Mouse (Mus musculus) heart, embryonic 14.5 days (tissue): ENCODE measurements around the gene Rbbp8nl. TPM values are rescaled to one million over a fixed set of nuclear protein-coding genes. Genes with fewer than 3 reads are reported as not detected.
A peak's percentile ranks its signal among the peaks of the same experiment; 100 is the strongest.

ENCODE experiments used
- ATAC-seq: fragments of 200-750 bp; cut with Nextera tagmentation; 2 replicates; pipeline ENCODE4 v1.8.0; 2017; ENCODE audit warnings: low read depth, moderate TSS enrichment; ENCODE audit not compliant: insufficient number of reproducible peaks, insufficient read depth, low FRiP score
- H3K27ac ChIP-seq, 2 experiments: fragments of 200-500 bp in 1 of 2; fragments of 300-500 bp in 1 of 2; sonication (generic) in 1 of 2; replicated peaks in 1 of 2; 2 replicates each; pipeline ENCODE4 v1.5.1; 2012 to 2014; ENCODE audit warnings: low read depth in 2 of 2, low read length in 2 of 2, control low read depth in 1 of 2, mild to moderate bottlenecking in 1 of 2, mixed read lengths in 1 of 2; ENCODE audit not compliant: control insufficient read depth in 1 of 2, insufficient read depth in 1 of 2
- H3K27me3 ChIP-seq: fragments of 300-500 bp; sonication (generic); 2 replicates; pipeline ENCODE4 v1.6.1; 2014; ENCODE audit warnings: mild to moderate bottlenecking, low read length, control low read depth; ENCODE audit not compliant: control insufficient read depth, insufficient read depth
- H3K36me3 ChIP-seq: fragments of 300-500 bp; sonication (generic); 2 replicates; pipeline ENCODE4 v1.6.1; 2014; ENCODE audit warnings: mild to moderate bottlenecking, control low read depth, low read length, mixed read lengths; ENCODE audit not compliant: control insufficient read depth, insufficient read depth
- H3K4me1 ChIP-seq, 2 experiments: fragments of 200-500 bp in 1 of 2; fragments of 300-500 bp in 1 of 2; sonication (generic) in 1 of 2; 2 replicates each; pipeline ENCODE4 v1.6.1; 2012 to 2014; ENCODE audit warnings: low read length in 2 of 2, control low read depth in 1 of 2, mixed read lengths in 1 of 2; ENCODE audit not compliant: control insufficient read depth in 2 of 2, insufficient read depth in 2 of 2
- H3K4me2 ChIP-seq: fragments of 300-500 bp; sonication (generic); 2 replicates; pipeline ENCODE4 v1.6.1; 2014; ENCODE audit warnings: mild to moderate bottlenecking, low read length
- H3K4me3 ChIP-seq, 2 experiments: fragments of 200-500 bp in 1 of 2; fragments of 300-500 bp in 1 of 2; sonication (generic) in 1 of 2; 2 replicates each; pipeline ENCODE4 v1.5.1; 2012 to 2014; ENCODE audit warnings: low read length in 2 of 2, mild to moderate bottlenecking in 2 of 2, control low read depth in 1 of 2, low read depth in 1 of 2, moderate library complexity in 1 of 2; ENCODE audit not compliant: control insufficient read depth in 1 of 2, insufficient read depth in 1 of 2
- H3K9ac ChIP-seq: fragments of 300-500 bp; sonication (generic); 2 replicates; pipeline ENCODE4 v1.6.1; 2014; ENCODE audit warnings: mild to moderate bottlenecking, low read length
- H3K9me3 ChIP-seq: fragments of 300-500 bp; sonication (generic); 2 replicates; pipeline ENCODE4 v1.6.1; 2016; ENCODE audit warnings: low read length, control low read depth; ENCODE audit not compliant: control insufficient read depth
- WGBS: fragments of 180-500 bp; shearing (Covaris S2); extraction: QIAGEN DNeasy Blood & Tissue Kit; methylation state at CpG from one replicate; pipeline ENCODE4 v1.1.7; 2014; 5-methylcytosine and 5-hydroxymethylcytosine counted together
- polyA plus RNA-seq: library from polyadenylated mRNA; unstranded; fragments of >200 nt; fragmentation: Nextera tagmentation; extraction: Ambion mirVana; gene quantifications from 2 replicates; pipeline ENCODE4 v1.2.1, GENCODE M21; 2014

The Rbbp8nl gene
- polyA plus RNA-seq, 1 experiment from 2014 or later, result not detected

DNA sequence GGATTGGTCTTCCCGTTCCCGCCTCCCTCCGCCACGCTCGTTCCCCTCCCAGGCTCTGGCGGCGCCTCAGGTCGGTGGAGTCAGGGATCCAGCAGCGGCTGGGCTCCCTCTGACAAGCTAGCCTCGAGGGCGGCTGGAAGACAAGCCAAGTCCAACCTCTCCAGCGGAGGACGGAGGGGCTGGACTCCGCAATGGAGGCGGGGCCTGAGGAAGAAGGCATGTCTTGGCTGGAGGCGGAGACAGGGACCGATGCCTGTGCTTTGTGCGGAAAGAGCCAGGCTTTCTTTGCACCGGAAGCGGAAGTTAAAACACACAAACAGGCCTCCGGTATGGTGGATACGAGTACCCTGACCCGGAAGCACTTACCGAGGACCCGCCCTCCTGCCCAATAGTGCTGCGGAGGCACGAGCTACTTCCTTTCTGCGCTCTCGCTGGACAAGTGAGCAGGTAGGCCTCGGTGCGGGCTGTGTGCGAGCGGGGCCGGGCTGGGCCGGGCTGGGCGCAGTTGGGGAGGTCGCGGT lies 32.6 kb downstream of the Rbbp8nl start, which contains the start of gene Rps21:
Gene Rps21, plus strand, starts transcription at position 377 of the 521 bp plus-strand sequence.
- Histone ChIP-seq H3K9ac (peak within 1 kb of the TSS; percentile 93), H3K27me3 (no peaks in the 10 kb centered on the region), H3K36me3 (peaks cover 41% of the 10 kb centered on the region), H3K4me3 (peak within 1 kb of the TSS; percentile 77 to 85), H3K27ac (peak within 1 kb of the TSS; percentile 93 to 97), H3K4me1 (peaks cover 5 to 10% of the 10 kb centered on the region in 2 experiments; a peak in 3 of 4 replicates), H3K9me3 (no peaks in the 10 kb centered on the region), H3K4me2 (peak within 1 kb of the TSS; percentile 75)
- WGBS, result 1% methylated on average over 33 of the region's 38 CpGs
- peak; percentile 96 for ATAC-seq

DNA sequence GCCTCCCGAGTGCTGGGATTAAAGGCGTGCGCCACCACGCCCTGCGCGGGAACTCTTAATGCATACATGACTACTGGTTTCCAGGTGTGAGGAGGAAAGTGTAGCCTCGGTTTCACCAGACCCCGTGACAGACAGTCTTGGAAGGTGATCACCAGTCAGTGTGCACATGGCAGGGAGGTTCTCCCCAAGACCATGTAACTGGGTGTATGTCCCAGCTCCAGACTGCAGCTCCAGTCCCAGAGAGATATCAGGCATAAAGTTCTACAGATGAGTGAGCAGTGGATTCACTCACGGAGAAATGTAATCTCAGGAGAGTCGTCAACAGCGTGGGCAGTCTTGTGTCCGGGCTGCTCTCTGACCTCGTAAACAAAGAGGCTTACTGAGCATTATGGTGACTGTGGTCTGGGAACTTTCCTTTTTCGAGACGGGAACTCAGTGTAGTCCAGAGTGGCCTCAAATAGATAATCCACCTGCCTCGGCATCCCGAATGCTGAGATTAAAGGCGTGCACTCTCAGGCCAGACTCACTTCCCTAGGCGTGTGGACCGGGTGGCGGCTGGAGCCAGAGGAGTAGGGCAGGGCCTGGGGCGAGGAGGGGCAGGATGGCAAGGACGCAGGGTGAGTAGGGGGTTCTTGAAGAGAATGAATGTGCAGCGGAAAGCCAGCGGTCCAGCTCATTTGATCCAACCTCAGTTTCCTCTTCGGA lies 33.2 kb downstream of the Rbbp8nl start:
- WGBS, result 24% methylated on average over 26 of the region's 26 CpGs
- Histone ChIP-seq H3K27me3 (no peaks in the 10 kb centered on the region), H3K4me3 (peak overlapping the region; percentile 50 to 85), H3K27ac (peak overlapping the region; percentile 93 to 97), H3K36me3 (peaks cover 35% of the 10 kb centered on the region), H3K4me2 (peak overlapping the region; percentile 75), H3K9me3 (no peaks in the 10 kb centered on the region), H3K9ac (peak overlapping the region; percentile 79), H3K4me1 (peaks cover 5 to 10% of the 10 kb centered on the region in 2 experiments; a peak in 3 of 4 replicates)
- peak; percentile 46 for ATAC-seq

GRCm38 (mm10) chr2:180255701-180256100 lies 34.0 kb downstream of the Rbbp8nl start:
- H3K9ac ChIP-seq, result no peak overlapping the region
- 88% methylated on average over 9 of the region's 9 CpGs for WGBS
- ATAC-seq, result no peak
- no peaks in the 10 kb centered on the region for H3K9me3 ChIP-seq
- H3K36me3 ChIP-seq, result peaks cover 27% of the 10 kb centered on the region
- no peak overlapping the region for H3K4me3 ChIP-seq
- peaks cover 5 to 10% of the 10 kb centered on the region in 2 experiments; a peak in 3 of 4 replicates for H3K4me1 ChIP-seq
- H3K4me2 ChIP-seq, result peak overlapping the region; percentile 75
- H3K27me3 ChIP-seq, result no peaks in the 10 kb centered on the region
- peak overlapping the region in 1 of 2 experiments; percentile 97; a peak in 2 of 4 replicates for H3K27ac ChIP-seq

- no peaks in the 10 kb centered on the region for H3K27me3 ChIP-seq
- H3K27ac ChIP-seq, result no peak overlapping the region
- no peaks in the 10 kb centered on the region for H3K9me3 ChIP-seq
- peaks cover 17% of the 10 kb centered on the region for H3K36me3 ChIP-seq
- WGBS, result 85% methylated on average over 5 of the region's 5 CpGs
- ATAC-seq, result no peak
- H3K4me3 ChIP-seq, result no peak overlapping the region
- H3K4me1 ChIP-seq, result peaks cover 5 to 10% of the 10 kb centered on the region in 2 experiments; a peak in 3 of 4 replicates
- no peak overlapping the region for H3K4me2 ChIP-seq
- no peak overlapping the region for H3K9ac ChIP-seq
Measured at GRCm38 (mm10) chr2:180254436-180255209, 35.1 kb downstream of the Rbbp8nl start.

GRCm38 (mm10) chr2:180251838-180252237 lies 37.8 kb downstream of the Rbbp8nl start:
- no peaks in the 10 kb centered on the region for H3K9me3 ChIP-seq
- no peak overlapping the region for H3K27ac ChIP-seq
- H3K4me2 ChIP-seq, result no peak overlapping the region
- no peak overlapping the region for H3K4me3 ChIP-seq
- H3K36me3 ChIP-seq, result no peaks in the 10 kb centered on the region
- H3K9ac ChIP-seq, result no peak overlapping the region
- no peak for ATAC-seq
- H3K27me3 ChIP-seq, result no peaks in the 10 kb centered on the region
- WGBS, result 47% methylated on average over 3 of the region's 3 CpGs
- H3K4me1 ChIP-seq, result peaks cover 5 to 9% of the 10 kb centered on the region in 2 experiments; a peak in 2 of 4 replicates

DNA sequence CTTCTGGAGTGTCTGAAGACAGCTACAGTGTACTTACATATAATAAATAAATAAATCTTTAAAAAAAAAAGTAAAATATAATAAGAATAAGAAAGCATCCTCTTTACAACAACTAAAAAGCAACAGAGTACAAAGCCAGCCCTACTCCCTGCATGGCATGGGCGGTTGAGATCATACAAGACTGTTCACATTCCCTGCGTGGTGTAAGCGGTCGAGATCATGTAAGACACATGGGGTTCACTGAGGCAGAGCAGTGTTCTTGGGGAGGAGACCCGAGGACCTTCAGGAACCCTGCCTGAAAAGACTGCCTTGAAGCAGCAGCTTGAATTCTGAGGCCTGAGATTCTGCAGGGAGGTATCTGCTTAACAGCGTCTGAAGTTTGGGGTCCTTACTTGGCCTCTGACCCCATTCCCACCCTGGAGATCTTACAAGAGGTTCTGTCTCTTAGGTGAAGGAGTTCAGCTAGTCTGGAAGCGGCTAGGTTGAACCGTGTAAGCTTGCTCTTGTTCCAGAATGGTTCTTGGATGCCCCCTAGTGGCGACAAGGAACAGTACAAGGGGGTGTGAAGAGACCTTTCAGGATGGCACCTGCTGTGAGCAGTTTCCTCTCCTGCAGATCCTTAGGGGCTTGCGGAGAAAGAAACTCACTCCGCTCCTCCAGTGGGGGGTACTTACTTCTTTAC lies 38.6 kb downstream of the Rbbp8nl start:
- H3K27ac ChIP-seq, result no peak overlapping the region
- 27% methylated on average over 11 of the region's 11 CpGs for WGBS
- H3K4me1 ChIP-seq, result peaks cover 2 to 8% of the 10 kb centered on the region in 2 experiments; a peak in 2 of 4 replicates
- H3K27me3 ChIP-seq, result no peaks in the 10 kb centered on the region
- no peak overlapping the region for H3K4me2 ChIP-seq
- ATAC-seq, result peak; percentile 71
- H3K36me3 ChIP-seq, result no peaks in the 10 kb centered on the region
- H3K9ac ChIP-seq, result peak overlapping the region; percentile 46; the same call in 1 of the 2 replicates
- no peak overlapping the region for H3K4me3 ChIP-seq
- no peaks in the 10 kb centered on the region for H3K9me3 ChIP-seq
